11 mouse cellular contexts compared by ENCODE assay signal in genomic region chr2:74658024-74658666, GRCm38 (mm10). TPM values are rescaled to one million over a fixed set of nuclear protein-coding genes. Genes with fewer than 3 reads are reported as not detected.
DNase-seq lines count a peak whose midpoint lies in the region; ATAC-seq and TF ChIP-seq lines count a peak whose summit lies in the region.
"Had no signal": no experiment of that assay in that cellular context is flagged by ENCODE, and none has a peak within 500 bp of the region (broad histone marks: within the 10 kb centered on the region; RNA-seq: fewer than 3 reads in every experiment).

No protein-coding gene starts in this region.

- peak; percentile 21 for DNase-seq in kidney, adult 18-20 months
- DNase-seq in kidney, adult 9 months: no peak
- DNase-seq in embryonic facial prominence, embryonic 10.5 days (ENCODE audit: low spot score): no peak
- DNase-seq in cerebellum, adult 9-10 months: no peak
- DNase-seq in layer of hippocampus, adult 2 months (ENCODE audit: low spot score in 2 of 2): no peak
- no peak for DNase-seq in cerebellum, adult 11 months
- DNase-seq: cerebellum, adult 9-11 months had no signal

- H3K9me3 ChIP-seq in embryonic facial prominence, embryonic 10.5 days: no peaks in the 10 kb centered on the region
- H3K9me3 ChIP-seq in hindbrain, embryonic 13.5 days: no peaks in the 10 kb centered on the region
- no peaks in the 10 kb centered on the region for H3K9me3 ChIP-seq in midbrain, embryonic 12.5 days

- H3K36me3 ChIP-seq in embryonic facial prominence, embryonic 10.5 days (replicated peaks): no peaks in the 10 kb centered on the region
- H3K36me3 ChIP-seq in hindbrain, embryonic 13.5 days: no peaks in the 10 kb centered on the region
- H3K36me3 ChIP-seq in midbrain, embryonic 12.5 days: no peaks in the 10 kb centered on the region

- H3K4me3 ChIP-seq in embryonic facial prominence, embryonic 10.5 days: peak overlapping the region; percentile 18; the same call in 1 of the 2 replicates
- peak overlapping the region; percentile 36 for H3K4me3 ChIP-seq in hindbrain, embryonic 13.5 days
- peak overlapping the region; percentile 27 for H3K4me3 ChIP-seq in midbrain, embryonic 12.5 days
- no peak overlapping the region for H3K4me3 ChIP-seq in layer of hippocampus, adult 2 months

- peak overlapping the region; percentile 29 for H3K4me2 ChIP-seq in hindbrain, embryonic 13.5 days
- no peak overlapping the region for H3K4me2 ChIP-seq in midbrain, embryonic 12.5 days (replicated peaks)

- WGBS in embryonic facial prominence, embryonic 10.5 days: 1% methylated on average over 15 of the region's 15 CpGs
- WGBS in hindbrain, embryonic 13.5 days: 1% methylated on average over 15 of the region's 15 CpGs
- 2% methylated on average over 15 of the region's 15 CpGs for WGBS in midbrain, embryonic 12.5 days

- H3K27me3 ChIP-seq in embryonic facial prominence, embryonic 10.5 days (replicated peaks; ENCODE audit: low read depth, poor library complexity, severe bottlenecking): peaks cover 98% of the 10 kb centered on the region
- H3K27me3 ChIP-seq in hindbrain, embryonic 13.5 days: peaks cover 93% of the 10 kb centered on the region
- peaks cover 92% of the 10 kb centered on the region for H3K27me3 ChIP-seq in midbrain, embryonic 12.5 days

- H3K27ac ChIP-seq in embryonic facial prominence, embryonic 10.5 days (replicated peaks): no peak overlapping the region
- H3K27ac ChIP-seq in hindbrain, embryonic 13.5 days: peak overlapping the region; percentile 81
- peak overlapping the region; percentile 49; the same call in 1 of the 2 replicates for H3K27ac ChIP-seq in midbrain, embryonic 12.5 days (replicated peaks)
- H3K27ac ChIP-seq in layer of hippocampus, adult 2 months: no peak overlapping the region

- ATAC-seq in hindbrain, embryonic 13.5 days (ENCODE audit: low FRiP score): no peak
- ATAC-seq in midbrain, embryonic 12.5 days (ENCODE audit: low FRiP score, low read depth): no peak

- peaks cover 23% of the 10 kb centered on the region for H3K4me1 ChIP-seq in embryonic facial prominence, embryonic 10.5 days
- peaks cover 18% of the 10 kb centered on the region for H3K4me1 ChIP-seq in hindbrain, embryonic 13.5 days (replicated peaks)
- peaks cover 10% of the 10 kb centered on the region for H3K4me1 ChIP-seq in midbrain, embryonic 12.5 days

- H3K9ac ChIP-seq in hindbrain, embryonic 13.5 days: peak overlapping the region; percentile 68
- no peak overlapping the region for H3K9ac ChIP-seq in midbrain, embryonic 12.5 days (replicated peaks)

- no peak for TF ChIP-seq CTCF in layer of hippocampus, adult 2 months (conservative IDR thresholded peaks at IDR 0.05)

RNA-seq across cellular contexts. Expression of gene Evx2, which starts 1.2 kb away (rescaled TPM):
- polyA plus RNA-seq in embryonic facial prominence, embryonic 10.5 days (2016; fragmentation: Nextera tagmentation; extraction: Ambion mirVana): 0.05 and 0.08 TPM in 2 replicates
- polyA plus RNA-seq in hindbrain, embryonic 13.5 days (2015; fragmentation: Nextera tagmentation; extraction: Ambion mirVana): 1.3 and 1.6 TPM in 2 replicates
- polyA plus RNA-seq in midbrain, embryonic 12.5 days (2016; fragmentation: Nextera tagmentation; extraction: Ambion mirVana): 1.2 and 1.4 TPM in 2 replicates
- total RNA-seq in layer of hippocampus, adult 2 months (2021): not detected
- total RNA-seq: hematopoietic stem cell, adult 5-6 weeks had no signal
- polyA plus RNA-seq: thymus, postnatal 0 days had no signal

RNA-seq across cellular contexts. Expression of gene Hoxd13, which starts 10.0 kb away (rescaled TPM):
- not detected in 2 replicates for polyA plus RNA-seq in embryonic facial prominence, embryonic 10.5 days (2016; fragmentation: Nextera tagmentation; extraction: Ambion mirVana)
- 0.16 TPM in 1 of 2 replicates, not detected in the other for polyA plus RNA-seq in hindbrain, embryonic 13.5 days (2015; fragmentation: Nextera tagmentation; extraction: Ambion mirVana)
- polyA plus RNA-seq in midbrain, embryonic 12.5 days (2016; fragmentation: Nextera tagmentation; extraction: Ambion mirVana): 0.21 TPM in 1 of 2 replicates, not detected in the other
- total RNA-seq in layer of hippocampus, adult 2 months (2021): not detected
- total RNA-seq: hematopoietic stem cell, adult 5-6 weeks had no signal
- polyA plus RNA-seq: thymus, postnatal 0 days had no signal

RNA-seq across cellular contexts. Expression of gene Hoxd12, which starts 16.7 kb away (rescaled TPM):
- not detected in 2 replicates for polyA plus RNA-seq in embryonic facial prominence, embryonic 10.5 days (2016; fragmentation: Nextera tagmentation; extraction: Ambion mirVana)
- not detected in 2 replicates for polyA plus RNA-seq in hindbrain, embryonic 13.5 days (2015; fragmentation: Nextera tagmentation; extraction: Ambion mirVana)
- not detected in 2 replicates for polyA plus RNA-seq in midbrain, embryonic 12.5 days (2016; fragmentation: Nextera tagmentation; extraction: Ambion mirVana)
- total RNA-seq in layer of hippocampus, adult 2 months (2021): not detected
- total RNA-seq: hematopoietic stem cell, adult 5-6 weeks had no signal
- polyA plus RNA-seq: thymus, postnatal 0 days had no signal

RNA-seq across cellular contexts. Expression of gene Hoxd11, which starts 21.2 kb away (rescaled TPM):
- not detected in 2 replicates for polyA plus RNA-seq in embryonic facial prominence, embryonic 10.5 days (2016; fragmentation: Nextera tagmentation; extraction: Ambion mirVana)
- not detected in 2 replicates for polyA plus RNA-seq in hindbrain, embryonic 13.5 days (2015; fragmentation: Nextera tagmentation; extraction: Ambion mirVana)
- not detected in 2 replicates for polyA plus RNA-seq in midbrain, embryonic 12.5 days (2016; fragmentation: Nextera tagmentation; extraction: Ambion mirVana)
- total RNA-seq in layer of hippocampus, adult 2 months (2021): not detected
- total RNA-seq: hematopoietic stem cell, adult 5-6 weeks had no signal
- polyA plus RNA-seq: thymus, postnatal 0 days had no signal

RNA-seq across cellular contexts. Expression of gene Hoxd10, which starts 33.6 kb away (rescaled TPM):
- not detected in 2 replicates for polyA plus RNA-seq in embryonic facial prominence, embryonic 10.5 days (2016; fragmentation: Nextera tagmentation; extraction: Ambion mirVana)
- polyA plus RNA-seq in hindbrain, embryonic 13.5 days (2015; fragmentation: Nextera tagmentation; extraction: Ambion mirVana): not detected in 2 replicates
- not detected in 2 replicates for polyA plus RNA-seq in midbrain, embryonic 12.5 days (2016; fragmentation: Nextera tagmentation; extraction: Ambion mirVana)
- not detected for total RNA-seq in layer of hippocampus, adult 2 months (2021)
- total RNA-seq: hematopoietic stem cell, adult 5-6 weeks had no signal

Comparison
In these comparisons a context has a peak if more than half of its experiments do, and no peak if none do; other contexts are left out.
1. H3K27ac ChIP-seq: peak in hindbrain, embryonic 13.5 days (single experiment) and midbrain, embryonic 12.5 days (single experiment); none in embryonic facial prominence, embryonic 10.5 days (single experiment) and layer of hippocampus, adult 2 months (single experiment).